Mouse (Mus musculus): ENCODE results near the gene Gm10837.
A peak's percentile ranks its signal among the peaks of the same experiment; 100 is the strongest.

Gene Gm10837

DNA sequence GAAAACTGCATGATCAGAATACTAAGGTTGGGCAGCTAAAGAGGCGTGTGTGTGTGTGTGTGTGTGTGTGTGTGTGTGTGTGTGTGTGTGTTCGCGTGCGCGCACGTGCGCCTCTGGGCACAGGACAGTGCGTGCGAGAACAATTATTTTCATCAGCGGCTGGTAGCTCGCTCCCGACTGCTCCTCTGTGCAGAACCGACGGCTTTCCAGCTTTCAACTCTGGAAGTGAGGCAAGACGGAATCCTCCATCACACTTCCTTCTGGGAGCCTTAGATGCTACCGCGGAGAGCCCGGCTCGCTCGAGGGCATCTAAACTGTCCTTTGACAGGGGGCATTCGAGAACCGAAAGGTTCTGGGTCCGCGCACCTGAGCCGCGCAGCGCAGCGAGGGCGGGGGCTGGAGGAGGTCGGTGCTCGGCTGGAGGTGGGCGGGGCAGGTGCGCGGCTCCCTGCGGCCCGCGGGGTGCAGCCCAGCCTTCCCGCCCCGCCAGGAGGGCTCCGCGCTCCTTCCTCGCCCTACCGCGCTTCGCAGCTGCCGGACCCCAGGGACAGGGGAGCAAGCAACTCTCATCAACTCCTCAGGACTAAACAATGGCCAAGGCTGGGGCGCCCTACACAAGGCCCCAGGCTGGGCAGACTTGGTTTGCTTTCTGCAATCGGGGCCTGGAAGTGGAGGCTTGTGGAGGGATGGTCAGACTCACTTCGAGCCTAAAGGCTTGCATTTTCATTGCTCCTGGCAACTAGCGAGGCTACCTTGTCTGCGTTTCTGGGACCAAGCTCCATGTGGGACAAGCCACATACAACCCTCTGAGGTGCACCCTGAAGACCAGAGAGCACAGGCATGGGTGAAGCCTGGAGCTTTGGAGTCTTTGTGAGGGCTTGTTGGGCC lies at the start of gene Gm10837:
Gm10837 (plus strand) TSS at position 146 of the 888 bp plus-strand sequence.
- peak; percentile 72 for DNase-seq

DNA sequence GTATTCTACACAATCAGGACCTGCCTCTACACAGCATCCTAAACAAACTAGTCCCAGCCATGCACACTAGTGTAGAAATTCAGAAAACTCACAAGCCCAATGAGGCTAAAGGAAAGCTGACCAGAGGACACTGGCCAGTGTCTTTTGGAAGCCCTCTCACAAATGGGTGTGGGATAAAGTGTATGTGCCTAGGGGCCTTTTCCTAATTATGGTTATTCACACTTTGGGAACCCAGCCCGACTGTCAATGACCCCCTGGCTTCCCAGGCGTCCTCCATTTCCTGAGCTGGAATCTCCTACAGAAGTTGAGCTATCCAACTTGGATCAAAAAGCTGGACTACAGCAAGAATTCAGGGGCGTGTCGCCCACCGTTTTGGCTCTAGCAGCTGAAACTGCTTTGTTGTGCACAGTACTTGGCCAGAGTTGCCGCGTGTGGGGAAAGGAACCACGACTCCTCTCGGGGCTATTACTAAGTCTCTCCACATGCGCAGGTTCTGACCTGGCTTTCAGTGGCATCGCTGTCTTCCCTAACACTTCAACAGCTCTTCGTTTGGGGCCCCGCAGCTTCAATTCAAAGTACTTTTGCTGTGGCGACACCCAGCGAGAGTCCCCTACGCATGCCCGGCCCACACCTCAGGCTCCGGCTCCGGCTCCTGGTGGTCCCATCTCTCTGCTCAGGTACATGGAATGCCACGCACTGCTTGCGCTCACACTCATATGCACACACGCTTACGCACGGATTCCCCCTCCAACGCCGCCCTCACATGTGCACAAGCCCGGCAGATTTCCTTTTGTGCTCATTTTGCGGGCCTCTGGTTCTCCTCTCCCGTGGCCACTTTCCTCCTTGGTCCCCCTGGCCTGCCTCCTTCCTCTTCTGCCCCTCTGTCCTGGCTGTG lies 40.5 kb upstream of the Gm10837 start:
- DNase-seq = peak; percentile 46

DNA sequence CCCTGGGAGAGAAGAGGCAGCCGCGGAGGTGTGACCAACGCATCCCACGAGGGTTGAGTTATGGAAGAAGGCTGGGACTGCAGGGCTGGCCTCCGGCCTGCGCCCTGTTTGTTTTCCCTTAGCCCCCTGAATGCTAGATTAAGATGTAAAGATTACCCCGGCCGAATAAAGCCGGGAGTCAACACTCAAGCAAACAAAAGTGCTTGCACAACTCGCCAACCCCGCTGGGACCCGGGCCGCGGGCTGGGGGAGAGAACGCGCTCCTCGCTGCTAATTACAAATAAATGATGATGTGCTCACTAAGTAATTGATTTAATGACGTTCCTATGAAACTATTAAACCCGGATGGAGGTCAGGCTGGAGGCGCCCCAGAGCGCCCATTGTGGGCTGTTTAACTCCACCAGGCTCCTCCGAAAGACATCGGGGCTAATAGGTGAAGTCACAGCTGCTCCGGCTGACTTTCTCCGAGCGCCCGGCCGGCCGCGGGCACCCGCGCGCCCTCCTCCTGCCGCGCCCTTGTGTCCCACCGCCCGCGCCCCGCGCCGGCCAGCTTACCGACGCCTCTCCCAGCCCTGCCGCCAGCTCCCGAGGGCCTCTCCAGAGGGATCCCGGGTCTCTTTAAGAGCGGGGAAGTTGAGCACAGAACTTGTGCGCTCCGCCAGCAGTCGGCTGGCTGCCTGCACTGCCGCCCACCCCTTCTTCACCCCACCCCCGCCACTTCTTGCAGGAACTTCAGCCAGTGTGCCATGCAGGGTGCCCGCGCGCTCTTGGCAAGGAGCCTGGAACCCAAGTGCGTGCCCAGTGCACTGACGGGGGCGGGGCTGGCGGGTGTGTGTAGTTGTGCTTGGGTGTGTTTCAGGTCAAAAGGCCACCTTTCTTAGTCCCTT lies 39.6 kb upstream of the Gm10837 start, which contains the start of gene Gm5089:
Gm5089 (minus strand) TSS at position 620 of the 887 bp plus-strand sequence.
- peak; percentile 71 for DNase-seq

DNA sequence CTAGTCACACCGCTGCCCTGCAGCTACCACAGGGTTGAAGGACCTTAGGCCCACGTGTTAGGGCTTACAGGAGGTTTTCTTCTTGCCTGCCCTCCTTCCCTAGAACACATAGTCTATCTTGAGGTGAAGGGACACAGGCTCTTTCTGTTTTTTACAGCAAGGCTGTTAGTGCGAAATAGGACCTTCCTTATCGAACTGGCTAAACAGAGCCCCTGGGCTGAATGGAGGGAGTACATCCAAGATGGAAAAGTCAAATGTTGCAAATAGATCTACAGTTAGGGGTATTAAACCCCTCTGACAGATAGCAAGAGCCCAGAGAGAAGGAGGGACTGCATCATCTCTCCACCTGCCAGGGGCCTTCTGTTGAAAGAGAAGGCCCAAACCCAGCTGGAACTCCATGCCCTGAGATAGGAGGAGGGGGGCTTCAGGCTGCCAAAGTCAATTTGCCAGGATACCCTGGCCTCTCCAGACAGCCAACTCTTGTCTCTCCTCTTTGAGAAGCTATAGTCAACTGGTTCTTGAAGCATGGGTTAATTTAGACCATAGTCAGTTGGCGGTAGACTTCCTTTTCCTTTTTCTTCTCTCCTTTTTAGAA lies 38.7 kb upstream of the Gm10837 start:
- no peak for DNase-seq

DNA sequence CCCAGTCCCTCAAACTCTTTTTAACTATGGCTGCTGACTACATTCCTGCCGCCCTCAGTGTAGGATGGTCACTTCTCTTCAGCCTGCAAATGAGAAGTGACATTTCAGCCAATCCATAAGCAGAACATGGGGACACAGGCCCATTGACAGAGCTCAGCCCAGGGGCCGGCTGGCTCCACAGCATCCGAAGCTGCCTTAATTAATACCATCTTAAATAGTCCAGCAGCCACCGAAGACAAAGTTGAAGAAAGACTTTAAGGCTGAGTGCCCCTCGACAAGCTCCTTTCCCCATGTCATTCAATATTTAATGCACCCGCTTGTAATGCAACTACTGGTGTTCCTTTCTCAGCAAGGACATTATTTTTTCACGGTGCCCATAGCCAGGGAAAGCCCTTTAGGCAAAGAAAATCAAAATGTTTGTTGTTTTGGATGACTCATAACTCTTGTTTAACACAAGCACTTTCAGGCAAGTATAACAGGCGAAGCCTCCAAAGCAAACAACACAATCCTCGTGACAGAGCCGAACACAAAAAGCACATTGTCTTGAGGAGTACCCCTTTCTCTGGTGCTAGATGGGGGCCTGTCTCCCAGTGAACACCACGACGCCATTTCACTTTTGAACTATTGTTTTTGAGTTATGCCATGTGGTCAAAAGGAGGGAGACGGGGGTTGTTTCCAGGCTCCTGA lies 37.5 kb upstream of the Gm10837 start:
- no peak for DNase-seq

DNA sequence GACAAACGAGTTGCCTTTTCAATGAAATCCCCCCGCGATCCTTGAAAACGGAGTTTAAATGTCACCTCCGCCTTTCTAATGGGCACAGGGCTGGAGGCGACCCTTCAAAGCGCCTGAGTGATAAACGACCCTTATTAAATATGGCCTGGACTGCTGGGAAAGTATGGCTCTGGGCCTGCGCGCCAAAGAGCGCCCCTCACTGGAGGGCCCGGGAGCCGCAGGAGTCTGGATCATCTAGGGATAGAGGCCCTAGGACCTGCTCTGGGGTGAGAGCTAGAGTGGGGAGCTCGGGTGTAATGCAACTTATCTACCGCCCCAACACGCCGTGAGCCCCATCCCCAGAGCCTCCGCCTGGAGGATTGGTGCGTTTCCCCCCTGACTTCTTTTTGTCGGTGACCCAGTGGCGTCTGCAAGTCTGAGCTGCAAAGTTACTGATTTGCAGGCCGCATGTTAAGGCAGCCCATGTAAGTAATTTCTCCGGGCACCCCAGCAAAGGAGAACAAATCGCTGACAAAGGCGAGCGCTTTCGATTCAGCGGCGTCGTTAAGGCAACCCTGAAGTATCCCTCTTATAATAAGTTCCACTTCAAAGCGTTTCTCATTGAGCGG lies 36.9 kb upstream of the Gm10837 start:
- peak; percentile 45 for DNase-seq

DNA sequence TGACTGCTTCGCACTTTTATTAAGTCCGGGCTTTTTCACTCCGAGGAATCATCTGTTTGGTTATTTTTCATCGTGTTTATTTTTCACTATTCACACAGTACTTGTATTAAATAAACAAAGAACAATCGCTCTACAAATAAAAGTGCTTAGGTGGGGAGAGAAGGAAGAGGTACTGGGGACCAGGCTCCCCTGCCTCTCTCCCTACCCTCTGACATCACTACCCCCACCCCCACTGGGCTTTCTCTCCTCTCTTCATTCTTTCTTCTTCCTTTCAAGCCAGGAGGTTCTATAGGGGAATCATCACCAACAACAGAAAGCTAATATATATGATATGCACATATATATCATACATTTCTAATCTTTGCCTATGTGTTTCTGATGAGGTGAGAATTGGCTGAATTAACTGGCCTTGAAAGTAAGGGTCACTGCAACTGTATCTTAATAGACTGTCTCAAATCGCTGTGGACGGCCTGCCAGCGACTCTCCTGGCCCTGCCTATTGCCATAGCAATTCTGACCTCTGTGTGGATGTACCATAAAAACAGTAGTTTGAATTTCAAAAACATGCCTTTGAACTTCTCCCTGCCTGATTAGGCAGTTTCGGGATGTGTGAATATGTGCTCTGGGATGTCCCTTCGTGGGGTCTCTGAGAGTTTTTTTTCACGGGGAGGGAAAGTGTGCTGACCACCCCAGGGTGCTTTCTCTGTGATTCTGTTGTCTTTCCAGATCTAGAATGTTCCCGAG lies 36.2 kb upstream of the Gm10837 start:
- DNase-seq = peak; percentile 30

DNA sequence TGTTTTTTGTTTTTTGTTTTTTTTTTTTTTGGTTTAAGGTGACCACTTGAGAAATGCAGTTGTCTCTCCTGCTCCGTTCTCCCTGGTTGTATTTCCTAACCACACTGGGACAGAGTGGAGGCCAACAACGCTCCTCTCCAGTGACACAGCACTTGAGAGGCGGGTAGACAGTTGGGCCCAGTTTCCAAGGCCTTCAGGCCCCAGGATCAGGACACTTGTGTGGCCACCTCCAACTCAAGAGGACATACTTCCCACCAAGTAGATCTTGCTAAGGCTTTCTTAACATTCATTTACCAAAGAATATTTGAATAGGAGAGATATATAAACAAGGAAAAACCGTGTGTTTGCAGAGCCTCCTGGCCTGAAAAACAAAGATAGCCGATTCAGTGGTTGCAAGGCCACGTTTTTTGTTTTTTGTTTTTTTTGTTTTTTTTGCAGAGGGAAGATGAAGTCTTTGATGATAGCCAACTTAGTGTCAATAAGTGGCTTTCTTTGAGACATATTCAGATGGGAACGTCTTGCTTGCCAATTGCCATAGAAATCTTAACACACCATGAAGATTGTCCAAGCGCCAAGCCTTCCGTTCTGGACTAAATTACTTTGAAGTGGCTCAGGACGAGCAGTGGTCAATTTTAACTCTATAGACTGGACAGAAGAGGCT lies 35.4 kb upstream of the Gm10837 start:
- peak; percentile 28 for DNase-seq

DNA sequence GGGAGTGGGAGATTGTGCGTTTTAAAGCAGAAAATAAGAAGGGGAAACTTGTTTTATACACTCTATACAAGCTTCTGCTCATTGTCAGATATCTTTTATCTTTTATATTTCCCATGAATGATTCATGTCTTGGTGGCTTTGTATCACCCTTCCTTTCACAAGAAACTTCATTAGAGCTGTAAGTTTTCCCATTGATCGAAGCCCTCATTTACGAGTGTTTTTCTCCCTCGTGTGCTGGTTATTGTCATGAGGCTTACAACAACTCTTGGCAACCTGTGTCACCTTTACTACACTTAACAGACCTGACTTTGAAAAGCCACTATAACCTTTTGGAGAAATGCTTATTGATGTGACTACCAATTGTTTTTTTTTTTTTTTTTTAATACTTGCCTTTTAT lies 34.8 kb upstream of the Gm10837 start:
- no peak for DNase-seq

DNA sequence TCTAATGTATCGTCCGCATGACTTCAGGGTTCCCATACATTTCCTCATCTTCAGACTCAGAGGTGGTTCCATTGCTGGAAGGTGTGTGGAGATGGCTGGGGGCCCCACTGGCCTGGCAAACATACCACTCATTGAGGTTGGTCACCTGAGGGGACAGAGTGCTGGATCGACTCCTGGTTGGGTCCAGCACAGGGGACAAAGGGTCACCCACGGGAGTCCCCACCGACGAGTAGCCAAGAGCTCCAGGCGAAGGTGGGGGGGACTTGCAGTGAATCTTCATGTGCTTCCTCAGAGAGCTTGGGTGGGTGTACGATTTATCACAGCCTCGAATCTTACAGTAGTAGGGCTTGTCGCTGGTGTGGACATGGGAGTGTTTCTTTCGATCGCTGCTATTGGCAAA lies 31.1 kb upstream of the Gm10837 start:
- DNase-seq = peak; percentile 36

DNA sequence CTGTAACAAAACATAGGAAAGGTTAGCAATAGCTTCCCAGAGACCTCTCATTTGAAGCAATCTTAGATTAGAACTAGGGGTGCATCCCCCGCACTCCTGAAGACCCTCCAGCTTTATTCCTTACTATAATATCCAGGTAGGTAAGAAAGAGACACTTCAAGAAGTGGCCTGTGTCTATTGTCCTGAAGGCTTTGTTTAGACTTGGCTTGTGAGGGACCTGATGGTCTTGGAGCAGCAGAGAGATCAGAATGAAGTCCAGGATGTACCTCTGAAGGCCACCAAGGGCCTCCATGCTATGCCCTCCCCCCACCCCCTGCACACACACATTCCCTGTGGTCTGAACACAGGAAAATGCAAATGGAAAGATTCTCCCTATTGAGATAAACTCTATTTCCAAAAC lies 30.6 kb upstream of the Gm10837 start:
- DNase-seq = peak; percentile 26

DNA sequence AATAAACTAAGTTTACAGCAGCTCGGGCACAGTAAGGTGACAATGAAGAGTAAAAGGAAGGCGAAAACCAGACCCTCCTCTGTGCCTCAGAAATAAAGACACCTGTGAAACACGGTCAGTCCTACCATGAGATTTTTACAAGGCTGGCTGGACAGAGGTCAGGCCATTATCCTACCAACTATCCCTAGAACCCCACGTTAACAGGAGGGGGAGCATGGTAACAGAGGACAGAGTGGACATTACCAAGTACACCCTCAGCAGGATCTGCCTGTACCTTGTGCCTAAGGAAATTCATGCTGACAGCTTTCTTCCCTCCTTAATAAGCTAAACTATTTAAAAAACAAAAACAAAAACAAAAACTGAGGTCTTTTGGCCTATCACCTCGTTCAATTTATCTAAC lies 30.2 kb upstream of the Gm10837 start:
- DNase-seq = peak; percentile 25

DNA sequence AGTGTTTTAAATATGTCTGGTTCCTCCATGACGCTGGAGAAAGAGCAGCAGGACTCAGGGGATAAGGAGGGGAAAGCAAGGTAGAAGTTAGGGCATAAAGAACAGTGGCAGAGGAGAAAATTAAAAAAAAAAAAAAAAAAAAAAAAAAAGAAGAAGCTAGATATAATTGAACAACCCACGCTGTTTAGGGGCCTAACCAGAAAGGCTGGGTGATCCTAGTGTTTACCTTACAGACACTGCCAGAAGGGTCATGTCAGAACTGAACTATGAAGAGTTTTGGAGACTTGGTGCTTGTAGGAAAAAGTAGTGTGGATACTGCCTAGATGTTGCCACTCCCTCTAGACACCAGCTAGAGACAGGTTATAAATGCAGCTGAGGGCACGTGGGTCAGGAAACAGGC lies 28.9 kb upstream of the Gm10837 start:
- no peak for DNase-seq

DNA sequence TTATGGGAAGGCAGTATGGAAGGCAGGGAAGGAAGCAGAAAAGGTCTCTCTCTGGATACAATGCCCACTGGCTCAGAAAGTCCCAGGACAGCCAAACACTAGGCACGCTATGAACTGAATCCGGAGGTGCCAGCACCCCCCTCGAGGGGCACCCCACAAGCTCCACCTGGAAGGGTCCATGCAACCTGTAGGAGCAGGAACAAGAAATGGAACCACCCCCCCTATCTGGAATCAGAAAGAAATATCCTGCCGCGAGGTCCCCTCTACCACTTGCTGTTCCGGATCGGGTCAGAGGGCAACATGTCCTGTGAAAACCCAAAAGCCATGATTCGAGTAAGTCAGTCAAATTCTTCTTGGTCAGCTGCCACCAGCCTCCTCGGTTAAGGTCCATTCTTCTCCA lies 28.4 kb upstream of the Gm10837 start:
- peak; percentile 47 for DNase-seq

DNA sequence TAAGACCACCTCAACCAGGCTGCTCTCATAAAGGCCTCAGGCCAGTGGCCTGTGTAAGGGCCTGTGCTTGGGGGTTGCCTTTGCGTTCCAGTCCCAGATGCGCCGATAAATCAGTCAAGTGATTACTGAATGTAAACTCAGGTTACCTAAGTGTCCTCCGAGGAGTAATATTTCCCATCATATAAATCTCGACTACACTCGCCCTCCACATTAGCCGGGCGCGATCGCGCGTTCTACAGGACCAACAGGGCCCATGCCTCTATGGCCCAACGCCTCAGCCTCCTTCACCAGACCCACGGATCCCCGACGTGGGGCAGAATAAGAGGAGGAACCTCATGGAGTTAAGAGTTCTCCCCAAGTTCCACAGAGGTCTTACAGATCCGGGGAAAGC lies 27.7 kb upstream of the Gm10837 start:
- peak; percentile 37 for DNase-seq

DNA sequence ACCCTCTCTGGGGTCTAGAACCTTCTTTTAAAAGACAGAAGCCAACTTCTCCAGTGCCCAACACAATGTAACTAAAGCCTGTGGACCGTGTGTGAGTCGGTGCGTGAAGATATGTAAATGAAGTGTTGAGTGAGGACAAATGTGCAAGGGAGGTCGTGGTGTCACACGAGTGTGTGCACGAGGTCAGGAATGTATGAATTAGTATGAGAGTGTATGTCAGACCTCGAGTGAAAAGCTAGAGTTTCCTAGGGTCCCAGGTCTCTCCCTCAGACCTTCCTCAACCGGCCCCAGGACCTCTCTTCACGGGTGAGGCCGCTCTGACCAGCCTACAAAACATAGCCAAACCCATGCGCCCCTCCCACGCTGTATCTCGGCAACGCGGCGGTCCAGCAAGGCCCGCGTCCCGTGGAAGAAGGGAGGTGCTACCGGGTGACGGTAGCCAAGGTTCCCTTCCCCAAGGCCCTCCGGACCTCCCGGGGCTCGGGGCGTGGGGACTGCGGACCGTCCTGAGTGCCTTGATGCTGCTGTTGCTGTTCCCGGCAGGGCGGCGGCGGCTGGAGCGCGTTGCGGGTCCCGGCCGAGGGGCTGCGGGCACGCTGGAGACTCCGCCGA lies 27.2 kb upstream of the Gm10837 start:
- peak; percentile 63 for DNase-seq

DNA sequence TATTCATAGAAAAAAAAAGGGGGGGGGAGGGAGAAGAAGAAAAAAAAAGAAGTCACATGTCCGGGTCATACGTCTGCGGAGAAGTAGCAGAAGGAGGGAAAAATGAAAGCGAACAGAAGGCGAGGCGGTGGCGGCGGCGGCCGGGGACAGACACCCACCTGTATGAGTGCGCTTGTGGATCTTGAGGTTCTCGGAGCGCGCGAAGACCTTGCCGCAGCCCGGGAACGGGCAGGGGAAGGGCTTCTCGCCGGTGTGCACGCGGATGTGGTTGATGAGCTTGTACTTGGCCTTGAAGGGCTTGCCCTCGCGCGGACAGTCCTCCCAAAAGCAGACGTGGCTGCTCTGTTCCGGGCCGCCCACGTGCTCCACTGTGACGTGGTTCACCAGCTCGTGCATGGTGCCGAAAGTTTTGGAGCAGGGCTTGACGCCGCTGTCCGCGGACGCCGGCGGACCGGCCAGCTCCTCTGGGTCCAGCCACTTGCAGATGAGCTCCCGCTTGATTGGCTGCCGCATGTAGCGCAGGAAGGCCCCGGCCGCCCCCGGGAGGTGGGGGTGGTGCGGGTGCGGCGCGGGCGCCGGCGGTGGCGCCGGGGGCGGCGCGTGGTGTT lies 26.5 kb upstream of the Gm10837 start:
- peak; percentile 68 for DNase-seq

DNA sequence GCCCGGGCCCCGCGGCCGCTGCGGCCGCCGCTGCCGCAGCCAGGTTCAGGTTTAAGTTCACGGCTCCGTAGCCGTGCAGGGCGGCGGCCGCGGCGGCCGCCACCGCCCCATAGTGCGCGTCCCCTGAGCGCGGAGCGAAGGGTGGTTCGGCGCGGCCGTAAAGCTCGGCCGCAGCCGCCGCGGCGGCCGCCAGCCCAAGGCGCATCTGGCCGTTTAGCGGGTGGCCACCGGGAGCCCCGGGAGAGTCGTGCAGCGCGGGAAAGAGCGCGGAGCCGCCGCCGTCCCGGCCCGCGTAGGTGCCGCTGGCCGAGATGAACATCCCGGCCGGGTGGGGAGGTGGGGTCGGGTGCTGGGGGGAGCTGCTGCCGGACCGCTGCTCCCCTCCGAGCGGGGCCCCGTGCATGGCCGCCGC lies 26.0 kb upstream of the Gm10837 start:
- no peak for DNase-seq
